Mouse (Mus musculus) granulocyte monocyte progenitor cell, adult 5-6 weeks (primary cell): ENCODE data around the gene Nol9. TPM values are rescaled to one million over a fixed set of nuclear protein-coding genes. Genes with fewer than 3 reads are reported as not detected.
"Not testable (repeated sequence)": the region's sequence is repeated elsewhere in the genome, so short reads cannot be mapped to it uniquely, and the experiment has no call there.

ENCODE experiments used
- ATAC-seq: replicated peaks from 2 replicates; pipeline ENCODE4 v1.8.0; 2016; ENCODE audit warnings: mild to moderate bottlenecking, moderate TSS enrichment, inconsistent platforms; ENCODE audit not compliant: poor library complexity, severe bottlenecking
- total RNA-seq, 2 experiments: library from RNA; stranded (forward) in 1 of 2; stranded (reverse) in 1 of 2; fragments of 200-712, 200-1000 nt in 1 of 2; fragments of >200 nt in 1 of 2; fragmentation: Nextera tagmentation in 1 of 2; gene quantifications; 2 replicates each; pipeline ENCODE4 v1.2.3; 2014 to 2017

Nol9 gene
- total RNA-seq, 2 experiments from 2014 or later: 33.7 to 40.0 TPM

DNA sequence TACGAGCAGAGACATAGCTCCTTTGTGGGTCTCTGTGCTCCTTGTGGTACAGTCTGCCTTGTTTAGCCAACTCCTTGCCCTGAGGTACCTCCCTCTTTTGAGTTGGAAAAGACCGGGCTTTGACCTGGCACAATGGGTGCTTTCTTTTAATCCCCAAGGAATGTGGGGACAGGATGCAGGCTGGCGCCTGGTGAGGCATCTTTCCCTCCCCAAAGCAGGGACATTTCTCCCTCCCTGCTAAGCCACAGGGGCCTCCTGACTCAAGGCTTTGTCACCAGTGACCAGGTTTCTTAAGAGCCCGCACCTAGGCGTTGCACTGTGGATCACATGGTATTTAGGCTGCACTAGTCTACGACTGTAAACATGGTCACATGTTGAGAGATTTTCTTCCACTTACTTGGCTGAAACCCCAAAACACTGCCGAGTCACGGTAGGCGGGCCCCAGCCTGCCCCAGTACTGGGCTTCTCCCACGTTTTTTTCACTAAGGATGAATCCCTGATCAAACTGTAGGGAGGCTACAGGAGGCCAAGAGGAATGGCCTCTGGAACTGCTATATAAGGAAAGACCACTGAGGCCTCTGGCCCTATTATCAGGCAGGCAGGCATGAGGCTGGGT lies 28.9 kb upstream of the Nol9 start:
- ATAC-seq: peak; percentile 33

GRCm38 (mm10) chr4:152010707-152011134 lies 28.4 kb upstream of the Nol9 start:
- peak; percentile 5; the same call in 1 of the 2 replicates for ATAC-seq

- no peak for ATAC-seq
Measured at GRCm38 (mm10) chr4:152011171-152011760, 27.9 kb upstream of the Nol9 start.

DNA sequence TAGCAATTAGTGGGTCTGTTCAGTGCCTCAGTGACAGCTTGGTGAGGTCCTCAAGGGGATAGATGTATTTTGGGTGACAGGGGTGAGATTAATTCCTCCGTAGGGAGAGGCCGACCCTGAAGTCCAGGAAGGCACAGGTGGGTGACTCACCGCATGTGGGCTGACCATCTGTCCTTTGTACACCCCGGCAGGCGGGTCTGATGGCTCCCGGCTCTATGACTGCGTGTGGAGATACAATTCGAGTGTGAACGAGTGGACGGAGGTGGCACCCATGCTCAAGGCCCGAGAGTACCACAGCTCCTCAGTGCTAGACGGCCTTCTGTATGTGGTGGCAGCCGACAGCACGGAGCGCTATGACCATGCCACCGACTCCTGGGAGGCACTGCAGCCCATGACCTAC lies 27.0 kb upstream of the Nol9 start:
- ATAC-seq: no peak

- peak; percentile 10; the same call in 1 of the 2 replicates for ATAC-seq
Measured at GRCm38 (mm10) chr4:152013036-152013813, 25.9 kb upstream of the Nol9 start.

GRCm38 (mm10) chr4:152019073-152019472 lies 20.0 kb upstream of the Nol9 start:
- ATAC-seq: no peak

DNA sequence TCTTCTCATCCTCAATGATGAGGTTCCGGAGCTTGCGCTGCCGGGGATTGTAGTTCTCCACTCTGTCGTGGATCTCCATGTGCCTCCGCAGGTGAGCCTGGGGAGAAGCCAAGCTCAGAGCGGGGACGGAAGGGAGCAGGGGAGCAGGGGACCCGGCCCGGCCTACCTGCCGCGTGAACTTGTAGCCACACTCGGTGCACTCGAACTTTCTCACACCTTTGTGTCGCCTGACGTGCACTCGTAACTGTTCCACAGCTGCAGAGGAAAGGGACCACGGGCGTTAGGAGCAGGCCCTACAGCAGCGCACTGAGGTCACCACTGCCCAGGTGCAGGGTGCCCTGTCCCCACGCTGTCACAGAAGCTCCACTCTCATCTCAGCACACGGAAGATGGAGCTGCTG lies 19.1 kb upstream of the Nol9 start:
- ATAC-seq: no peak

GRCm38 (mm10) chr4:152021568-152022097 lies 17.5 kb upstream of the Nol9 start:
- no peak for ATAC-seq

GRCm38 (mm10) chr4:152022506-152022905 lies 16.6 kb upstream of the Nol9 start:
- no peak for ATAC-seq

DNA sequence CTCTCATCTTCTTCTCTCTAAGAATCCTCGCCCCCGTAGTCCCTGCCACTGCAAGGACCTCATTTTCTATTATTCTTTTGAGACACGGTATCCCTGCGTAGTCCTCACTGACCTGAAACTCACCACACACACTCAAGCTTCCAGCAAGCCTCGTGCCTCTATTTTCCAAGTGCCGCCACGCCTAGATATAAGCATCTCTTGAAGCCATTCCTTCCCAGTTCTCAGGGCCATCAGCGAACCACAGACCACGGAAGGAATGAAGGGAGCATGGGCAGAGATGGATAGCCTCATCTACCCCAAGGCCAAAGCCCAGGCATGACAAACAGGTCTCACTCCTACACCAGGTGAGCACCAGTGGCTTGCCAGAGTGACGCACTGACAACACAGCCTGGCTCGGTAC lies 14.6 kb upstream of the Nol9 start:
- ATAC-seq: no peak

GRCm38 (mm10) chr4:152026751-152027508 lies 12.2 kb upstream of the Nol9 start:
- peak; percentile 31 for ATAC-seq

- peak; percentile 81 for ATAC-seq
Measured at GRCm38 (mm10) chr4:152027524-152027923, 11.6 kb upstream of the Nol9 start, which contains the start of gene Zbtb48. Gene Zbtb48 (minus strand): TSS chr4:152027671.

DNA sequence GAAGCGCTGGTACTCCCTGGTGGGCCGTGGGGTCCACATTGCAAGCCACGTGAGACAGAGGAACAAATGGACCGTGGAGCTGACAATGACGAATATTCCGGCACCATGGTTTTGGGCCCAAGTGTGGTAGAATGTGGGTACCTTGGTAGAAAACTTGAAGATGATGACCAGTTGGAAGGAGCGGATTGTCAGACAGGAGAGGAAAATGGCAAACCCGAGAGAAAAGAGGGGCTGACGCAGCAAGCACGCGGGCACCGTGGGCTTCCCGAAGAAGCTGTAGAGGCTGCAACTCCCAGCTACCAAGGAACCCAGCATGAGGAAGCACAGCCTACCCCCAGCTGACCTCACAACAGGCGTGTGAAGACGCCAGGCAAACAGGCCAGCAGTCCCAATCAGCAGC lies 10.7 kb upstream of the Nol9 start:
- no peak for ATAC-seq

DNA sequence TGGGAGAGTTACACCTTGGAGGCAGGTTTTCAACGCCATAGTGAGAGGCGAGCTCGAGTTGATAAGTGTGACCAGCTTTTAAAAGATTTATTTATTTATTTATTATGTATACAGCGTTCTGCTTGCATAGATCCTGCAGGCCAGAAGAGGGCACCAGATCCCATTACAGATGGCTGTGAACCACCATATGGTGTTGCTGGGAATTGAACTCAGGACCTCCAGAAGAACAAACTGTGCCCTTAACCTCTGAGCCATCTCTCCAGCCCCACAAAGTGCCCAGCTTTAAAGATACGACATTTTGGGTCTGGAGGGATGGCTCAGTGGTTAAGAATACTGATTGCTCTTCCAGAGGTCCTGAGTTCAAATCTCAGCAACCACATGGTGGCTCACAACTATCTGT lies 10.0 kb upstream of the Nol9 start:
- ATAC-seq: no peak

DNA sequence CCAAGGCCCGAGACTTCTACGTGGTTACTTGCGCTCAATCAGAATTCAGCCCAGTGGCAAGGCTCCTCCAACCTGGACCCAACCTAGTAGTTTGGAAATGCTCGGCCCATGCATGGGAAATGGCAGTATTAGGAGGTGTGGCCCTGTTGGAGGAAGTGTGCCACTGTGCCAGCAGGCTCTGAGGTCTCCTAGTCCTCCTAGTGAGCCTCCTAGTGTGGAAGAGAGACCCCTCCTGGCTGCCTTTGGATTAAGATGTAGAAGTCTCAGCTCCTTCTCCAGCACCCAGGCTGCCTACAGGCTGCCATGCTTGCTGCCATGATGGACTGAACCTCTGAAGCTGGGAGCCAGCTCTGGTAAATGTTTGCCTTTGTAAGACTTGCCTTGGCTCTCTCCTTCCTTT lies 9.1 kb upstream of the Nol9 start:
- ATAC-seq: peak; percentile 34

DNA sequence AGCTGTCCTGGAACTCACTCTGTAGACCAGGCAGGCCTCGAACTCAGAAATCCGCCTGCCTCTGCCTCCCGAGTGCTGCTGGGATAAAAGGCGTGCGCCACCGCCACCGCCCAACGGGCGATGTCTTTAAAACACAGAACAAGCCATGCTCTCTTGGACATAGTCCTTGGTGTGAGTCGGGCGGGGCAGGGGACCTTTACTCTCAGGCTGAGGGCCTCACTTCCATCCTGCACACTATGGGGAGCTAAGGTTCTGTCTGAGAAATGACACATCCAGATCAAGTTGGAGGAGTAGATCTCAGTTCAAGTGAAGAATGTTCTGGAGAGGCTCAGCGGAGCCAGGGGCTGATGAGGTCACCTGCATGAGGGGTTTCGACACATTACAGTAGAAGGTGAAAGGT lies 6.2 kb upstream of the Nol9 start:
- ATAC-seq: no peak

GRCm38 (mm10) chr4:152036464-152036863 lies 2.7 kb upstream of the Nol9 start:
- ATAC-seq: not testable (repeated sequence)

GRCm38 (mm10) chr4:152038225-152038984 lies 716 bp upstream of the Nol9 start, which contains the start of gene Tas1r1:
Gene Tas1r1 (minus strand): TSS chr4:152038568.
- ATAC-seq: peak; percentile 57

DNA sequence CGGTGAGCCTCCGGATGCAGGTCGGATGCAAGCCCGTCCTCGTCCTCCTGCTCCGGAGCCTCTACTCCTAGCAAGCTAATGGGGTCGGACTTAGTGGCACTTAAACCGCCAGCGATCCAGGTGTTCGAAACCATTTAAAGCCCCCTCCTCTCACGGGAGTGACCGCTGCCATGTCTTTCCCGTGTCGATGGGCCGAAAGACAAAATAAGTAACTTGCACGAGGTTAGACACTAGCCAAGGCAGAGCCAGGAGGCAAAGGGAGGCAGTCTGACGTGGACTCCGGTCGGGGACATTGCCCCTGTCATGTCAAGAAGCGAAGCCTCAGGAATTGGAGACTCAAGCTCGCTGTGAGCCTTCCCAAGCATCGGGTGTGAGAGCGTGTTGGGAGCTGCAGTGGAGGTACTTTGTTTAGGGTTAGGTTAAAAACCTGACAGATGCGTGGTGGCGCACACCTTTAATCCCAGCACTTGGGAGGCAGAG lies 750 bp downstream of the Nol9 start:
- ATAC-seq: no peak
